Mouse (Mus musculus) embryonic facial prominence, embryonic 15.5 days (tissue): Measurements from ENCODE around the gene Nckap5. TPM values are rescaled to one million over a fixed set of nuclear protein-coding genes. Genes with fewer than 3 reads are reported as not detected.

Experiments used
- ATAC-seq: fragments of 200-750 bp; cut with Nextera tagmentation; 2 replicates; pipeline ENCODE4 v1.8.0; 2017; ENCODE audit warnings: low read depth, moderate TSS enrichment; ENCODE audit not compliant: insufficient number of reproducible peaks, low FRiP score, low TSS enrichment
- H3K27ac ChIP-seq: fragments of 300-500 bp; sonication (generic); replicated peaks from 2 replicates; pipeline ENCODE4 v1.5.1; 2015; ENCODE audit warnings: mild to moderate bottlenecking, inconsistent platforms
- H3K27me3 ChIP-seq: fragments of 300-500 bp; sonication (generic); 2 replicates; pipeline ENCODE4 v1.6.1; 2015; ENCODE audit warnings: inconsistent platforms
- H3K36me3 ChIP-seq: fragments of 300-500 bp; sonication (generic); 2 replicates; pipeline ENCODE4 v1.6.1; 2015; ENCODE audit warnings: mild to moderate bottlenecking, inconsistent platforms
- H3K4me1 ChIP-seq: fragments of 300-500 bp; sonication (generic); 2 replicates; pipeline ENCODE4 v1.6.1; 2015; ENCODE audit warnings: inconsistent platforms
- H3K4me2 ChIP-seq: fragments of 300-500 bp; sonication (generic); replicated peaks from 2 replicates; pipeline ENCODE4 v1.6.1; 2015; ENCODE audit warnings: mild to moderate bottlenecking, inconsistent platforms
- H3K4me3 ChIP-seq: fragments of 300-500 bp; sonication (generic); replicated peaks from 2 replicates; pipeline ENCODE4 v1.5.1; 2015; ENCODE audit warnings: mild to moderate bottlenecking, inconsistent platforms
- H3K9ac ChIP-seq: fragments of 300-500 bp; sonication (generic); 2 replicates; pipeline ENCODE4 v1.6.1; 2015; ENCODE audit warnings: inconsistent platforms
- H3K9me3 ChIP-seq: fragments of 300-500 bp; sonication (generic); replicated peaks from 2 replicates; pipeline ENCODE4 v1.6.1; 2016; ENCODE audit warnings: inconsistent platforms
- WGBS: fragments of 180-500 bp; shearing (Covaris S2); methylation state at CpG from one replicate; pipeline ENCODE4 v1.1.7; 2015; 5-methylcytosine and 5-hydroxymethylcytosine counted together
- polyA plus RNA-seq: library from polyadenylated mRNA; unstranded; fragments of >200 nt; fragmentation: Nextera tagmentation; extraction: Ambion mirVana; gene quantifications from 2 replicates; pipeline ENCODE4 v1.2.1, GENCODE M21; 2015

The Nckap5 gene
- polyA plus RNA-seq, 1 experiment from 2014 or later, result 9.8 TPM

DNA sequence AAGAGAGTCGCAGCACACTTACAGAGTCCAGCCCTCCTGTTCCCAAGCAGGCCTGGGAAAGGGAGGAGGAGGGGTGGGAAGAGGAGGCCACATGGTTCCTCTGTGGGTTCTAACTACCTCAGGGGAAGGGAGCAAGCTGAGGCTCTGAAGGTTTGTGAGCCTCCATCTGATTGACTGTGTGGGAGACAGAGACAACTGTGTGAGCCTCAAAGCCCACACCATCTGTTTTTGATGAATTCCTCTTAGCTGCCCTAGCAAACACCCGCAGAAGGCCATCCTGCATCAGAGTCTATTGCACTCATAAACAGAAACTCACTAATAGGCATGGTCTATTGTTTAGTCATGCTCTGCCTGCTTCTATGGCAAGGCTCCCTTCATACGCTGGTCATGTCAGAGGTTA lies 834.1 kb downstream of the Nckap5 start:
- ATAC-seq, result peak; percentile 79
- WGBS, result 27% methylated on average over 3 of the region's 3 CpGs
- Histone ChIP-seq H3K4me2 (no peak overlapping the region), H3K9me3 (no peaks in the 10 kb centered on the region), H3K36me3 (no peaks in the 10 kb centered on the region), H3K27ac (no peak overlapping the region), H3K4me3 (no peak overlapping the region), H3K9ac (no peak overlapping the region), H3K4me1 (0 out of 2 replicates have a peak, but pooled peaks cover 4% of the 10 kb centered on the region), H3K27me3 (no peaks in the 10 kb centered on the region)

GRCm38 (mm10) chr1:125987803-125988202 lies 842.8 kb downstream of the Nckap5 start:
- no peak overlapping the region for H3K27ac ChIP-seq
- 56% methylated on average over 3 of the region's 3 CpGs for WGBS
- ATAC-seq, result no peak

DNA sequence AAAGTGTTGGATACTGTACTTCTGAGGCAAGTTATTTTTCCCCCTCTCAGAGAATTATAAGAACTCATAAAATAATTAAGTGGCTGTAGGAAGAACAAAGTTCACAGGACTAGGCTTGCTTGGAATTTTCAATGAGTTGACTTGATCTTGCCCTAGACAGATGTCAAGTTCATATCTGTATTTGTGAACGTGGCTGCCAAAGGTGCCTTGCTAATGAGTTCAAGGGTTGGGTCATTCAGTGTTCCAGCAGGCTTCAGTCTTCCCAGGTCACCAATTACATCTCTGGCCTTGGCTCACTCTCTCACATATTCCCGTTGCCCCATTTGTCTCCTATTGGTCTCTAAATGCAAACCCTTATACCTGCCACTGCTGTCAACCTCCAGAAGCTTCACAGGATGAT lies 846.0 kb downstream of the Nckap5 start:
- 38% methylated on average over 2 of the region's 2 CpGs for WGBS
- Histone ChIP-seq H3K4me1 (no peaks in the 10 kb centered on the region), H3K4me3 (no peak overlapping the region), H3K4me2 (no peak overlapping the region), H3K36me3 (no peaks in the 10 kb centered on the region), H3K9ac (no peak overlapping the region), H3K27ac (no peak overlapping the region), H3K27me3 (no peaks in the 10 kb centered on the region), H3K9me3 (no peaks in the 10 kb centered on the region)
- ATAC-seq, result no peak

More at GRCm38 (mm10) chr1:125987803-125988202, 842.8 kb downstream of the Nckap5 start:
- H3K4me3 ChIP-seq, result no peak overlapping the region
- H3K36me3 ChIP-seq, result no peaks in the 10 kb centered on the region
- no peaks in the 10 kb centered on the region for H3K4me1 ChIP-seq
- no peaks in the 10 kb centered on the region for H3K27me3 ChIP-seq
- H3K9me3 ChIP-seq, result no peaks in the 10 kb centered on the region
- H3K9ac ChIP-seq, result no peak overlapping the region
- no peak overlapping the region for H3K4me2 ChIP-seq

DNA sequence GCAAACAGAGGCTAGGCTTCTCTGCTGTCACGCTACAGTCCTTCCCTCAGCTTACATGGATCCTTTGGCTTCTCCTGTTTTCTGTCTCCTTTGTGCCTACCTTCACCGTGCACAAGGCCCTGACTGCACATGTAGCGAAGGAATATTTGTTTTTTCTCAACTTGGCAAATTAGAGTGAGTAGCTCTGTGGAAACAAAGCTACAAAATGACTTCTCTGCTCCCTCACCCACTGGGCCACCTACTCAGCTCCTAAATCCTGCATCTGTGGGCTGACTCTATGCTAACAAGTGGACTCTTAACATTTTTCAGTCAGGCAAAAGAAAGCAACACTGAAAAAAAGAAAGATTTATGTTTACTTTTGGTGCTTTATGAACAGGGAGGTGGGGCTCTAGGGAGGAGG lies 856.0 kb downstream of the Nckap5 start:
- Histone ChIP-seq H3K36me3 (no peaks in the 10 kb centered on the region), H3K4me1 (no peaks in the 10 kb centered on the region), H3K4me3 (no peak overlapping the region), H3K9ac (no peak overlapping the region), H3K27ac (no peak overlapping the region), H3K27me3 (no peaks in the 10 kb centered on the region), H3K4me2 (no peak overlapping the region), H3K9me3 (no peaks in the 10 kb centered on the region)
- ATAC-seq, result no peak
- WGBS, result 86% methylated on average over 3 of the region's 3 CpGs

DNA sequence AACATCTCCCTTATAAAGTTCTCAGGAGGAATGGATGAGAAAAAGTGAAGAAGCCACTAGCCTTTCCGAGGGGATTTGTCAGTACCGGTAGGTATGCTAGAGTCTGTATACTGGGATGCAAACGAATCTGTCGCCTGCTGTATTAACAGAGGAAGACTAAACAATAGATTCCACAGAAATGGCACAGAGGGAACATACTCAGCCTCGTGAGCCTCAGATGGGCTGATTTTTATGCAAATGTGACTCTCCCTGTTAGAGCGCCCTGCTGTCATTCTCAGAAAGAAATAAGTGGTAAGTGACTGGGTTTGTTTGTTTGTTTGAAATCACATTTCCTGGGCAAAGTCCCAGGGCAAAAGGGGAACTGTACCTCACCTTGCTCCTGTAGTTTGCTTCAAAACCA lies 858.7 kb downstream of the Nckap5 start:
- Histone ChIP-seq H3K9me3 (no peaks in the 10 kb centered on the region), H3K36me3 (no peaks in the 10 kb centered on the region), H3K4me1 (no peaks in the 10 kb centered on the region), H3K27ac (no peak overlapping the region), H3K4me3 (no peak overlapping the region), H3K27me3 (no peaks in the 10 kb centered on the region), H3K4me2 (no peak overlapping the region), H3K9ac (no peak overlapping the region)
- WGBS, result 63% methylated on average over 6 of the region's 6 CpGs
- no peak for ATAC-seq

DNA sequence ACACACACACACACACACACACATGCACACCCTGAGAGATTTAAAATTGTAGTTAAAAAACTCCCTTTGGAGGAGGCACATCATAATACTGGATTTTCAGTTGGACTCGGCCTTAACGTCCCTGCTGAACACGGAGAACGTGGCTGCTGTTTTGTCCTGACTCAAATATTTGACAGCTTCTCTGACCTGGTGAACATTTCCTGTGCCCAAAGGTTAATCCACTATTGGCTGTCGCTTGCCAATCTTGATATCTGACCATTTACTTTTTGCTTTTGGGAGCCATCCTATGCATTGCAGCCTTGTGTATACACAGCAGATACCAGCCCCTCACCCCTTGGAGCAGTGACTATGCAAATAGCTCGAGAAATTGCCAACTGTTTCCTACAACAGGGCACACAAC lies 862.9 kb downstream of the Nckap5 start:
- Histone ChIP-seq H3K36me3 (no peaks in the 10 kb centered on the region), H3K4me2 (no peak overlapping the region), H3K27me3 (no peaks in the 10 kb centered on the region), H3K4me1 (no peaks in the 10 kb centered on the region), H3K27ac (no peak overlapping the region), H3K9me3 (no peaks in the 10 kb centered on the region), H3K9ac (no peak overlapping the region), H3K4me3 (no peak overlapping the region)
- no peak for ATAC-seq
- WGBS, result 81% methylated on average over 6 of the region's 6 CpGs

DNA sequence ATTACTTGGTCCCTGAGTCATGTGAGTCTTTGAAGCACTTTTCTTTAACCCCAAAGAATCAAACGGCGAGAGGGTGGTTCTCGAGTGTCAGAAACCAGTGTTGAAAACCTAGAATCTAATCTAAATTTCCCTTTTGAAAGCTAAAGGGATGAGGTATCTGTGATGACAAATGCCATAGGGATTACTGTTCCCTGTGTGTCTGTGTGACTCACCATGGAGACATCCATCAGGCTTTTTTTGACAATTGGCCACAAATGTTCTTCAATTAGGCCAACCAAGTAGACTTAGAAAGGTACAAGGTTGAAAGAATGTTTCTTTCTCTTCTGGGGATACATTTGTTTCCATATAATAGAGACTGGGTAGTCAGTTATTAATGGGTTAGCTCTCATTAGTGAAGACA lies 879.6 kb downstream of the Nckap5 start:
- Histone ChIP-seq H3K4me3 (no peak overlapping the region), H3K9me3 (no peaks in the 10 kb centered on the region), H3K27me3 (no peaks in the 10 kb centered on the region), H3K9ac (no peak overlapping the region), H3K27ac (no peak overlapping the region), H3K4me1 (no peaks in the 10 kb centered on the region), H3K4me2 (no peak overlapping the region), H3K36me3 (no peaks in the 10 kb centered on the region)
- no peak for ATAC-seq
- 67% methylated on average over 3 of the region's 3 CpGs for WGBS

GRCm38 (mm10) chr1:125949076-125949475 lies 881.5 kb downstream of the Nckap5 start:
- Histone ChIP-seq H3K4me2 (no peak overlapping the region), H3K36me3 (no peaks in the 10 kb centered on the region), H3K27me3 (no peaks in the 10 kb centered on the region), H3K9ac (no peak overlapping the region), H3K4me1 (no peaks in the 10 kb centered on the region), H3K9me3 (no peaks in the 10 kb centered on the region), H3K27ac (no peak overlapping the region), H3K4me3 (no peak overlapping the region)
- 59% methylated on average over 6 of the region's 6 CpGs for WGBS
- ATAC-seq, result no peak

GRCm38 (mm10) chr1:125945136-125945535 lies 885.5 kb downstream of the Nckap5 start:
- Histone ChIP-seq H3K36me3 (no peaks in the 10 kb centered on the region), H3K27me3 (no peaks in the 10 kb centered on the region), H3K4me2 (no peak overlapping the region), H3K4me3 (no peak overlapping the region), H3K27ac (no peak overlapping the region), H3K9me3 (no peaks in the 10 kb centered on the region), H3K4me1 (no peaks in the 10 kb centered on the region), H3K9ac (no peak overlapping the region)
- WGBS, result 47% methylated on average over 9 of the region's 9 CpGs
- no peak for ATAC-seq

- Histone ChIP-seq H3K4me3 (no peak overlapping the region), H3K27ac (no peak overlapping the region), H3K36me3 (no peaks in the 10 kb centered on the region), H3K4me2 (no peak overlapping the region), H3K27me3 (no peaks in the 10 kb centered on the region), H3K9me3 (no peaks in the 10 kb centered on the region), H3K9ac (no peak overlapping the region), H3K4me1 (no peaks in the 10 kb centered on the region)
- no peak for ATAC-seq
- 78% methylated on average over 1 of the region's 1 CpGs for WGBS
These were observed 887.3 kb downstream of the Nckap5 start for GRCm38 (mm10) chr1:125943305-125943704.

- no peaks in the 10 kb centered on the region for H3K9me3 ChIP-seq
- no peaks in the 10 kb centered on the region for H3K27me3 ChIP-seq
- no peak overlapping the region for H3K4me2 ChIP-seq
- H3K9ac ChIP-seq, result no peak overlapping the region
- no peak overlapping the region for H3K4me3 ChIP-seq
- H3K27ac ChIP-seq, result no peak overlapping the region
- WGBS, result 93% methylated on average over 10 of the region's 10 CpGs
- no peaks in the 10 kb centered on the region for H3K36me3 ChIP-seq
- ATAC-seq, result no peak
- no peaks in the 10 kb centered on the region for H3K4me1 ChIP-seq
These were observed 905.1 kb downstream of the Nckap5 start for GRCm38 (mm10) chr1:125925486-125925885.

- Histone ChIP-seq H3K27ac (no peak overlapping the region), H3K4me1 (no peaks in the 10 kb centered on the region), H3K4me2 (no peak overlapping the region), H3K4me3 (no peak overlapping the region), H3K9me3 (no peaks in the 10 kb centered on the region), H3K9ac (no peak overlapping the region), H3K27me3 (no peaks in the 10 kb centered on the region), H3K36me3 (no peaks in the 10 kb centered on the region)
- WGBS, result 67% methylated on average over 2 of the region's 2 CpGs
- ATAC-seq, result no peak
These were observed 907.5 kb downstream of the Nckap5 start for GRCm38 (mm10) chr1:125923062-125923461.
